7 mouse cellular contexts compared by ENCODE assay signal in the genomic region with DNA sequence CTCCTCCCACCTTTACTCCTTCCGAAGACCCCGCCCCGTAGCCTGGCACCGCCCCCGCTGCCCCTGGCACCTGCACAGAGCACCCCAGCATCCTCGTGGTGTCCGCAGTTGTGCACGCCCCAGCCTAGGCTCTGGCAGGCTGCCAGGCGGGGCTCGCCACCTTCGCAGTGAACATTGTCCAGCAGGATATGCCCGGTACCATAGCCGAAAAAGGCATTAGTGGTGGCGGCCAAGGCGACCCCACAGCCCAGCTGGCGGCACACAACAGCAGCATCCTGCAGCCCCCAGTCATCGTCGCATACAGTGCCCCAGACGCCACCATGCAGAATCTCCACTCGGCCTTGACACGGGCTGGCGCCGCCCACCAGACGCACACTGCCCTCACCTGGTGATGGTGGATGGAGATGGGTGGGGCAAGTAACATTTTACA. TPM values are rescaled to one million over a fixed set of nuclear protein-coding genes. Genes with fewer than 3 reads are reported as not detected.
DNase-seq lines count a peak whose midpoint lies in the region; ATAC-seq and TF ChIP-seq lines count a peak whose summit lies in the region.

No protein-coding gene starts in this region.

- H3K27me3 ChIP-seq in forebrain, embryonic 12.5 days, result peaks cover 12% of the 10 kb centered on the region
- no peaks in the 10 kb centered on the region for H3K27me3 ChIP-seq in kidney, adult 2 months (replicated peaks; ENCODE audit: control insufficient read depth, insufficient read depth, low read length)
- no peaks in the 10 kb centered on the region for H3K27me3 ChIP-seq in lung, embryonic 15.5 days
- H3K27me3 ChIP-seq in stomach, embryonic 16.5 days (ENCODE audit: control insufficient read depth, insufficient read depth, low read length), result no peaks in the 10 kb centered on the region

- no peaks in the 10 kb centered on the region for H3K36me3 ChIP-seq in forebrain, embryonic 12.5 days (replicated peaks)
- no peaks in the 10 kb centered on the region for H3K36me3 ChIP-seq in kidney, adult 2 months (ENCODE audit: control insufficient read depth, insufficient read depth, low read length)
- H3K36me3 ChIP-seq in lung, embryonic 15.5 days, result no peaks in the 10 kb centered on the region
- H3K36me3 ChIP-seq in stomach, embryonic 16.5 days (ENCODE audit: control insufficient read depth, insufficient read depth, low read length), result peaks cover 3% of the 10 kb centered on the region; the same call in 1 of the 2 replicates

- no peak for TF ChIP-seq POLR2A in kidney, adult 2 months (IDR thresholded peaks at IDR 0.05; ENCODE audit: low read depth, low read length)

- peaks cover 17% of the 10 kb centered on the region for H3K4me1 ChIP-seq in forebrain, embryonic 12.5 days
- 0 out of 2 replicates have a peak, but pooled peaks cover 10% of the 10 kb centered on the region for H3K4me1 ChIP-seq in kidney, adult 2 months (ENCODE audit: control insufficient read depth, insufficient read depth, low read length)
- H3K4me1 ChIP-seq in lung, embryonic 15.5 days, result peaks cover 16% of the 10 kb centered on the region
- H3K4me1 ChIP-seq in stomach, embryonic 16.5 days (ENCODE audit: control insufficient read depth, insufficient read depth, low read length), result peaks cover 18% of the 10 kb centered on the region

- peak overlapping the region; percentile 41 for H3K4me2 ChIP-seq in forebrain, embryonic 12.5 days
- H3K4me2 ChIP-seq in lung, embryonic 15.5 days, result peak overlapping the region; percentile 58
- peak overlapping the region; percentile 52 for H3K4me2 ChIP-seq in stomach, embryonic 16.5 days (ENCODE audit: low read depth, low read length)

- H3K4me3 ChIP-seq in forebrain, embryonic 12.5 days (replicated peaks), result peak overlapping the region; percentile 15; the same call in 1 of the 2 replicates
- peak overlapping the region; percentile 1; the same call in 1 of the 2 replicates for H3K4me3 ChIP-seq in kidney, adult 2 months (ENCODE audit: insufficient read depth, low read depth, low read length)
- peak overlapping the region; percentile 28 for H3K4me3 ChIP-seq in lung, embryonic 15.5 days
- peak overlapping the region; percentile 35 for H3K4me3 ChIP-seq in stomach, embryonic 16.5 days (replicated peaks; ENCODE audit: low read length)

- peak overlapping the region; percentile 30; the same call in 1 of the 2 replicates for H3K9ac ChIP-seq in forebrain, embryonic 12.5 days
- H3K9ac ChIP-seq in lung, embryonic 15.5 days, result no peak overlapping the region
- H3K9ac ChIP-seq in stomach, embryonic 16.5 days (ENCODE audit: low read length), result peak overlapping the region; percentile 48

- DNase-seq in B cell, adult 2 months, result peak; percentile 27 to 29
- DNase-seq in ES-CJ7 (ENCODE audit: low read depth, low spot score), result peak; percentile 80
- peak; percentile 61 for DNase-seq in kidney, adult 2 months
- DNase-seq in left cerebral cortex, adult 9 months (ENCODE audit: low spot score in 2 of 2), result no peak

- H3K9me3 ChIP-seq in forebrain, embryonic 12.5 days, result no peaks in the 10 kb centered on the region
- no peaks in the 10 kb centered on the region for H3K9me3 ChIP-seq in lung, embryonic 15.5 days
- no peaks in the 10 kb centered on the region for H3K9me3 ChIP-seq in stomach, embryonic 16.5 days (replicated peaks; ENCODE audit: control insufficient read depth, low read length)

- TF ChIP-seq CTCF in kidney, adult 2 months (conservative IDR thresholded peaks at IDR 0.05; ENCODE audit: insufficient read depth, insufficient read length, low read depth, low read length), result no peak; the same call in 1 of the 2 replicates

- no peak for ATAC-seq in forebrain, embryonic 12.5 days (ENCODE audit: low FRiP score)
- no peak for ATAC-seq in lung, embryonic 15.5 days (ENCODE audit: borderline replicate concordance, extremely low read depth, low FRiP score, low TSS enrichment)
- no peak for ATAC-seq in stomach, embryonic 16.5 days (ENCODE audit: insufficient read depth, low FRiP score)

- no peak overlapping the region for H3K27ac ChIP-seq in forebrain, embryonic 12.5 days
- no peak overlapping the region for H3K27ac ChIP-seq in kidney, adult 2 months (ENCODE audit: insufficient read depth, low read depth, low read length)
- peak overlapping the region; percentile 68 for H3K27ac ChIP-seq in lung, embryonic 15.5 days
- H3K27ac ChIP-seq in stomach, embryonic 16.5 days (ENCODE audit: low read length), result peak overlapping the region; percentile 56; the same call in 1 of the 2 replicates

- WGBS in forebrain, embryonic 12.5 days, result 14% methylated on average over 24 of the region's 24 CpGs
- WGBS in kidney, adult 2 months, result 9% methylated on average over 24 of the region's 24 CpGs
- WGBS in lung, embryonic 15.5 days, result 6% methylated on average over 24 of the region's 24 CpGs
- WGBS in stomach, embryonic 16.5 days, result 9% methylated on average over 24 of the region's 24 CpGs

RNA-seq across cellular contexts. Expression of gene Ssc4d, which starts 8.8 kb away (rescaled TPM):
- 1.1 and 1.7 TPM in 2 replicates for polyA plus RNA-seq in forebrain, embryonic 12.5 days (2016; fragmentation: Nextera tagmentation; extraction: Ambion mirVana)
- 4.3 and 5.0 TPM in 2 replicates for polyA plus RNA-seq in kidney, adult 2 months (2012; rRNA removed)
- 3.2 and 3.5 TPM in 2 replicates for polyA plus RNA-seq in lung, embryonic 15.5 days (2015; fragmentation: Nextera tagmentation; extraction: Ambion mirVana)
- 1.4 and 2.9 TPM in 2 replicates for polyA plus RNA-seq in stomach, embryonic 16.5 days (2015; fragmentation: Nextera tagmentation; extraction: Ambion mirVana)

RNA-seq across cellular contexts. Expression of gene Zp3, which starts 14.4 kb away (rescaled TPM):
- polyA plus RNA-seq in forebrain, embryonic 12.5 days (2016; fragmentation: Nextera tagmentation; extraction: Ambion mirVana), result 0.28 TPM in 1 of 2 replicates, not detected in the other
- polyA plus RNA-seq in kidney, adult 2 months (2012; rRNA removed), result 0.08 TPM in 1 of 2 replicates, not detected in the other
- polyA plus RNA-seq in lung, embryonic 15.5 days (2015; fragmentation: Nextera tagmentation; extraction: Ambion mirVana), result not detected in 2 replicates
- 1.8 and 2.0 TPM in 2 replicates for polyA plus RNA-seq in stomach, embryonic 16.5 days (2015; fragmentation: Nextera tagmentation; extraction: Ambion mirVana)

RNA-seq across cellular contexts. Expression of gene Dtx2, which starts 29.1 kb away (rescaled TPM):
- 29.7 and 32.9 TPM in 2 replicates for polyA plus RNA-seq in forebrain, embryonic 12.5 days (2016; fragmentation: Nextera tagmentation; extraction: Ambion mirVana)
- polyA plus RNA-seq in kidney, adult 2 months (2012; rRNA removed), result 16.3 and 16.7 TPM in 2 replicates
- polyA plus RNA-seq in lung, embryonic 15.5 days (2015; fragmentation: Nextera tagmentation; extraction: Ambion mirVana), result 23.8 TPM in 2 replicates
- 23.7 and 24.5 TPM in 2 replicates for polyA plus RNA-seq in stomach, embryonic 16.5 days (2015; fragmentation: Nextera tagmentation; extraction: Ambion mirVana)

RNA-seq across cellular contexts. Expression of gene Ywhag, which starts 31.1 kb away (rescaled TPM):
- polyA plus RNA-seq in forebrain, embryonic 12.5 days (2016; fragmentation: Nextera tagmentation; extraction: Ambion mirVana), result 410 and 460 TPM in 2 replicates
- polyA plus RNA-seq in kidney, adult 2 months (2012; rRNA removed), result 47.9 and 57.1 TPM in 2 replicates
- 144 and 156 TPM in 2 replicates for polyA plus RNA-seq in lung, embryonic 15.5 days (2015; fragmentation: Nextera tagmentation; extraction: Ambion mirVana)
- 195 and 199 TPM in 2 replicates for polyA plus RNA-seq in stomach, embryonic 16.5 days (2015; fragmentation: Nextera tagmentation; extraction: Ambion mirVana)

Comparison
In these comparisons a context has a peak if more than half of its experiments do, and no peak if none do; other contexts are left out.
1. DNase-seq: peak in B cell, adult 2 months (2 of 2), ES-CJ7 (single experiment) and kidney, adult 2 months (single experiment); none in left cerebral cortex, adult 9 months (0 of 2).
2. H3K27ac ChIP-seq: peak in lung, embryonic 15.5 days (single experiment) and stomach, embryonic 16.5 days (single experiment); none in forebrain, embryonic 12.5 days (single experiment) and kidney, adult 2 months (single experiment).
3. Peak in every context shown above with its lines, with median percentiles within 50 percentile points of each other: H3K4me2 ChIP-seq and H3K4me3 ChIP-seq.